Mouse (Mus musculus): ENCODE measurements around the gene Calml3.

DNA sequence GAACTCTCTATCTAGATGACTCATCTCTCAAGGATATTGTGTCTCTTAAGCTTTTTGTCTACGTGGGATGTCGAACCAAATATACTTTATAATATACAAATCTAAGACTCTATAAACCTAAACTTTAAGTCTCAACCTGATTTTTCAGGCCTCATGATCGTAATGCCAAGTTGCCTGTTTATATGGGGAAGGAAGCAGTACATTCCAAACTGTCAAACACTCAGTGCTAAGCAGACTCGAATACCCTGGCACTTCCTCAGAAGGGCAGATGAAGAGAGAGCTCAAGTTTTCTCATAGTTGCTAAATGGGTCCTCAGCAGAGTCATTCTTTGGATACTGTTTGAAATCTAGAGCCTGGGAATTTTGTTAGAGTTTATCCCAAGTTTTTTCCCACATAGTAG lies 7.5 kb downstream of the Calml3 start:
- no peak for TF ChIP-seq POLR2A (IDR thresholded peaks at IDR 0.05; ENCODE audit: borderline replicate concordance, control insufficient read depth, low read depth, low read length)
- no peak for TF ChIP-seq CTCF (IDR thresholded peaks at IDR 0.05; ENCODE audit: control insufficient read depth, insufficient read depth, low read length)
